Mouse (Mus musculus): Measurements from ENCODE around the gene Agbl1. TPM values are rescaled to one million over a fixed set of nuclear protein-coding genes. Genes with fewer than 3 reads are reported as not detected.

Agbl1 gene
- total and polyA plus RNA-seq, 3 experiments: not detected

- H3K4me1 ChIP-seq (ENCODE audit: insufficient read depth, low read depth, low read length): no peaks in the 10 kb centered on the region
- no peaks in the 10 kb centered on the region for H3K27me3 ChIP-seq (ENCODE audit: insufficient read depth, low read length)
- ATAC-seq (ENCODE audit: extremely low read depth, insufficient number of reproducible peaks, low FRiP score, poor library complexity, severe bottlenecking) (no peak), DNase-seq (ENCODE audit: low spot score) (no peak)
- no peak overlapping the region for H3K4me3 ChIP-seq (ENCODE audit: low read depth, low read length)
- H3K9me3 ChIP-seq (replicated peaks): 0 out of 2 replicates have a peak, but pooled peaks cover 2% of the 10 kb centered on the region
- TF ChIP-seq TAL1 (conservative IDR thresholded peaks at IDR 0.05; ENCODE audit: low read depth, low read length): no peak
- TF ChIP-seq CTCF (IDR thresholded peaks at IDR 0.05; ENCODE audit: low read depth, low read length): no peak
- no peak for TF ChIP-seq GATA1 (IDR thresholded peaks at IDR 0.05; ENCODE audit: borderline replicate concordance, low read length)
- no peak for TF ChIP-seq GATA2 (IDR thresholded peaks at IDR 0.05; ENCODE audit: borderline replicate concordance, low read depth, low read length)
- TF ChIP-seq POLR2AphosphoS5 (IDR thresholded peaks at IDR 0.05; ENCODE audit: insufficient replicate concordance, low read depth, low read length): no peak
- no peaks in the 10 kb centered on the region for H3K36me3 ChIP-seq (replicated peaks)
Observed at GRCm38 (mm10) chr7:76379493-76379892, 149.8 kb downstream of the Agbl1 start.

GRCm38 (mm10) chr7:76381986-76382385, 152.3 kb downstream of the Agbl1 start:
- ATAC-seq (ENCODE audit: extremely low read depth, insufficient number of reproducible peaks, low FRiP score, poor library complexity, severe bottlenecking): no peak
- Histone ChIP-seq H3K4me3 (ENCODE audit: low read depth, low read length) (no peak overlapping the region), H3K4me1 (ENCODE audit: insufficient read depth, low read depth, low read length) (no peaks in the 10 kb centered on the region), H3K27me3 (ENCODE audit: insufficient read depth, low read length) (no peaks in the 10 kb centered on the region), H3K36me3 (replicated peaks) (no peaks in the 10 kb centered on the region), H3K9me3 (replicated peaks) (peaks cover 2% of the 10 kb centered on the region; the same call in 1 of the 2 replicates)
- TF ChIP-seq TAL1 (conservative IDR thresholded peaks at IDR 0.05; ENCODE audit: low read depth, low read length) (no peak), GATA1 (IDR thresholded peaks at IDR 0.05; ENCODE audit: borderline replicate concordance, low read length) (no peak), POLR2AphosphoS5 (IDR thresholded peaks at IDR 0.05; ENCODE audit: insufficient replicate concordance, low read depth, low read length) (no peak), GATA2 (IDR thresholded peaks at IDR 0.05; ENCODE audit: borderline replicate concordance, low read depth, low read length) (no peak), CTCF (IDR thresholded peaks at IDR 0.05; ENCODE audit: low read depth, low read length) (no peak)
- DNase-seq (ENCODE audit: low spot score): no peak

GRCm38 (mm10) chr7:76389240-76389639, 159.6 kb downstream of the Agbl1 start:
- no peak overlapping the region for H3K4me3 ChIP-seq (ENCODE audit: low read depth, low read length)
- DNase-seq (ENCODE audit: low spot score): no peak
- no peaks in the 10 kb centered on the region for H3K36me3 ChIP-seq (replicated peaks)
- H3K4me1 ChIP-seq (ENCODE audit: insufficient read depth, low read depth, low read length): no peaks in the 10 kb centered on the region
- TF ChIP-seq GATA2 (IDR thresholded peaks at IDR 0.05; ENCODE audit: borderline replicate concordance, low read depth, low read length) (no peak), GATA1 (IDR thresholded peaks at IDR 0.05; ENCODE audit: borderline replicate concordance, low read length) (no peak), POLR2AphosphoS5 (IDR thresholded peaks at IDR 0.05; ENCODE audit: insufficient replicate concordance, low read depth, low read length) (no peak), TAL1 (conservative IDR thresholded peaks at IDR 0.05; ENCODE audit: low read depth, low read length) (no peak)
- H3K9me3 ChIP-seq (replicated peaks): peaks cover 14% of the 10 kb centered on the region
- ATAC-seq (ENCODE audit: extremely low read depth, insufficient number of reproducible peaks, low FRiP score, poor library complexity, severe bottlenecking): no peak
- H3K27me3 ChIP-seq (ENCODE audit: insufficient read depth, low read length): no peaks in the 10 kb centered on the region

GRCm38 (mm10) chr7:76392296-76392940, 162.7 kb downstream of the Agbl1 start:
- Histone ChIP-seq H3K9me3 (replicated peaks) (peaks cover 11% of the 10 kb centered on the region), H3K4me3 (ENCODE audit: low read depth, low read length) (no peak overlapping the region), H3K4me1 (ENCODE audit: insufficient read depth, low read depth, low read length) (no peaks in the 10 kb centered on the region), H3K36me3 (replicated peaks) (no peaks in the 10 kb centered on the region), H3K27me3 (ENCODE audit: insufficient read depth, low read length) (no peaks in the 10 kb centered on the region)
- no peak for ATAC-seq (ENCODE audit: extremely low read depth, insufficient number of reproducible peaks, low FRiP score, poor library complexity, severe bottlenecking)
- no peak for TF ChIP-seq GATA2 (IDR thresholded peaks at IDR 0.05; ENCODE audit: borderline replicate concordance, low read depth, low read length)
- TF ChIP-seq GATA1 (IDR thresholded peaks at IDR 0.05; ENCODE audit: borderline replicate concordance, low read length): no peak
- TF ChIP-seq POLR2AphosphoS5 (IDR thresholded peaks at IDR 0.05; ENCODE audit: insufficient replicate concordance, low read depth, low read length): no peak
- TF ChIP-seq TAL1 (conservative IDR thresholded peaks at IDR 0.05; ENCODE audit: low read depth, low read length): no peak
- TF ChIP-seq CTCF (IDR thresholded peaks at IDR 0.05; ENCODE audit: low read depth, low read length): no peak
- DNase-seq (ENCODE audit: low spot score): no peak

- Histone ChIP-seq H3K4me1 (ENCODE audit: insufficient read depth, low read depth, low read length) (no peaks in the 10 kb centered on the region), H3K27me3 (ENCODE audit: insufficient read depth, low read length) (no peaks in the 10 kb centered on the region), H3K9me3 (replicated peaks) (peaks cover 13% of the 10 kb centered on the region), H3K36me3 (replicated peaks) (no peaks in the 10 kb centered on the region), H3K4me3 (ENCODE audit: low read depth, low read length) (no peak overlapping the region)
- no peak for TF ChIP-seq CTCF (IDR thresholded peaks at IDR 0.05; ENCODE audit: low read depth, low read length)
- no peak for TF ChIP-seq GATA2 (IDR thresholded peaks at IDR 0.05; ENCODE audit: borderline replicate concordance, low read depth, low read length)
- no peak for TF ChIP-seq GATA1 (IDR thresholded peaks at IDR 0.05; ENCODE audit: borderline replicate concordance, low read length)
- no peak for TF ChIP-seq TAL1 (conservative IDR thresholded peaks at IDR 0.05; ENCODE audit: low read depth, low read length)
- no peak for TF ChIP-seq POLR2AphosphoS5 (IDR thresholded peaks at IDR 0.05; ENCODE audit: insufficient replicate concordance, low read depth, low read length)
- ATAC-seq (ENCODE audit: extremely low read depth, insufficient number of reproducible peaks, low FRiP score, poor library complexity, severe bottlenecking) (no peak), DNase-seq (ENCODE audit: low spot score) (no peak)
Observed at GRCm38 (mm10) chr7:76392941-76393817, 163.5 kb downstream of the Agbl1 start.

- no peaks in the 10 kb centered on the region for H3K4me1 ChIP-seq (ENCODE audit: insufficient read depth, low read depth, low read length)
- peaks cover 6% of the 10 kb centered on the region for H3K9me3 ChIP-seq (replicated peaks)
- no peaks in the 10 kb centered on the region for H3K27me3 ChIP-seq (ENCODE audit: insufficient read depth, low read length)
- DNase-seq (ENCODE audit: low spot score) (no peak), ATAC-seq (ENCODE audit: extremely low read depth, insufficient number of reproducible peaks, low FRiP score, poor library complexity, severe bottlenecking) (no peak)
- no peaks in the 10 kb centered on the region for H3K36me3 ChIP-seq (replicated peaks)
- H3K4me3 ChIP-seq (ENCODE audit: low read depth, low read length): no peak overlapping the region
- TF ChIP-seq TAL1 (conservative IDR thresholded peaks at IDR 0.05; ENCODE audit: low read depth, low read length): no peak
- TF ChIP-seq CTCF (IDR thresholded peaks at IDR 0.05; ENCODE audit: low read depth, low read length): no peak
- TF ChIP-seq POLR2AphosphoS5 (IDR thresholded peaks at IDR 0.05; ENCODE audit: insufficient replicate concordance, low read depth, low read length): no peak
- no peak for TF ChIP-seq GATA1 (IDR thresholded peaks at IDR 0.05; ENCODE audit: borderline replicate concordance, low read length)
- no peak for TF ChIP-seq GATA2 (IDR thresholded peaks at IDR 0.05; ENCODE audit: borderline replicate concordance, low read depth, low read length)
Observed at GRCm38 (mm10) chr7:76407930-76408557, 178.4 kb downstream of the Agbl1 start.

Data from G1E (cell line).